Mouse (Mus musculus) liver, embryonic 15.5 days (tissue): Measurements from ENCODE around the gene Ttc8. TPM values are rescaled to one million over a fixed set of nuclear protein-coding genes. Genes with fewer than 3 reads are reported as not detected.

Experiments used
- ATAC-seq: fragments of 200-750 bp; cut with Nextera tagmentation; 2 replicates; pipeline ENCODE4 v1.8.0; 2017; ENCODE audit warnings: moderate number of reproducible peaks, mild to moderate bottlenecking, moderate library complexity; ENCODE audit not compliant: insufficient read depth
- H3K27ac ChIP-seq: fragments of 300-500 bp; sonication (generic); replicated peaks from 2 replicates; pipeline ENCODE4 v1.5.1; 2015; ENCODE audit warnings: mild to moderate bottlenecking, inconsistent platforms
- H3K27me3 ChIP-seq: fragments of 300-500 bp; sonication (generic); 2 replicates; pipeline ENCODE4 v1.6.1; 2015; ENCODE audit warnings: mild to moderate bottlenecking, inconsistent platforms
- H3K36me3 ChIP-seq: fragments of 300-500 bp; sonication (generic); replicated peaks from 2 replicates; pipeline ENCODE4 v1.6.1; 2015; ENCODE audit warnings: moderate library complexity, mild to moderate bottlenecking, inconsistent platforms
- H3K4me1 ChIP-seq: fragments of 300-500 bp; sonication (generic); replicated peaks from 2 replicates; pipeline ENCODE4 v1.6.1; 2015; ENCODE audit warnings: inconsistent platforms
- H3K4me2 ChIP-seq: fragments of 300-500 bp; sonication (generic); 2 replicates; pipeline ENCODE4 v1.6.1; 2015; ENCODE audit warnings: moderate library complexity, mild to moderate bottlenecking, inconsistent platforms
- H3K4me3 ChIP-seq: fragments of 300-500 bp; sonication (generic); replicated peaks from 2 replicates; pipeline ENCODE4 v1.5.1; 2015; ENCODE audit warnings: mild to moderate bottlenecking, inconsistent platforms
- H3K9ac ChIP-seq: fragments of 300-500 bp; sonication (generic); 2 replicates; pipeline ENCODE4 v1.6.1; 2015; ENCODE audit warnings: moderate library complexity, mild to moderate bottlenecking, inconsistent platforms
- H3K9me3 ChIP-seq: fragments of 300-500 bp; sonication (generic); replicated peaks from 2 replicates; pipeline ENCODE4 v1.6.1; 2016; ENCODE audit warnings: inconsistent platforms
- WGBS: fragments of 180-500 bp; shearing (Covaris S2); methylation state at CpG from one replicate; pipeline ENCODE4 v1.1.7; 2015; ENCODE audit warnings: mixed read lengths; ENCODE audit not compliant: insufficient replicate concordance; 5-methylcytosine and 5-hydroxymethylcytosine counted together
- polyA plus RNA-seq: library from polyadenylated mRNA; unstranded; fragments of >200 nt; fragmentation: Nextera tagmentation; extraction: Ambion mirVana; gene quantifications from 2 replicates; pipeline ENCODE4 v1.2.1, GENCODE M21; 2015

Ttc8 gene
- 2.4 and 2.8 TPM in 2 replicates for polyA plus RNA-seq

GRCm38 (mm10) chr12:98920194-98920991, at the start of gene Ttc8:
Gene Ttc8, plus strand, starts transcription at chr12:98920574.
- Histone ChIP-seq H3K4me2 (peak within 1 kb of the TSS; percentile 69), H3K9me3 (no peaks in the 10 kb centered on the region), H3K27ac (no peak within 1 kb of the TSS), H3K9ac (peak within 1 kb of the TSS; percentile 31; the same call in 1 of the 2 replicates), H3K4me3 (peak within 1 kb of the TSS; percentile 56), H3K36me3 (no peaks in the 10 kb centered on the region), H3K4me1 (peaks cover 3% of the 10 kb centered on the region; the same call in 1 of the 2 replicates), H3K27me3 (peaks cover 30% of the 10 kb centered on the region)
- peak; percentile 87 for ATAC-seq
- WGBS, result 2% methylated on average over 35 of the region's 35 CpGs

DNA sequence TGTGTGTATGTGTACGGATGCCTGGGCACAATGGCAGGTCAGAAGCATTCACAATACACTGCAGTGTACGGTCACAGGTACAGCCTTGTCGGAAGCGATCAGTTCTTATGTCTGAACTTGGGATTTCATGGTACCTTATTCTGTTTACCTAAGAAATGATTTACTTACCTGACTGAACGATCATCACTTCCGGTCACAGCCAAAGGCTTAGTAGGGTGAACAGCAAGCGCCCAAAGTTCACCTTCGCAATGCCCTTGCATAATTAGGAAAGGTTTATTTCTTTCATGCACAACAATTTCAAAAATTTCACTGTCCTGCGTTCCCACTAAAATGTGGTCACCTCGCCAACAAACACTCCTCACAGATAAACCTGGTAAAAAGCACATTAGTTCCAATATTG, 47.5 kb upstream of the Ttc8 start:
- Histone ChIP-seq H3K4me3 (no peak overlapping the region), H3K27me3 (no peaks in the 10 kb centered on the region), H3K9ac (no peak overlapping the region), H3K4me1 (no peaks in the 10 kb centered on the region), H3K4me2 (no peak overlapping the region), H3K9me3 (no peaks in the 10 kb centered on the region), H3K36me3 (no peaks in the 10 kb centered on the region), H3K27ac (no peak overlapping the region)
- ATAC-seq, result no peak
- 77% methylated on average over 10 of the region's 10 CpGs for WGBS

DNA sequence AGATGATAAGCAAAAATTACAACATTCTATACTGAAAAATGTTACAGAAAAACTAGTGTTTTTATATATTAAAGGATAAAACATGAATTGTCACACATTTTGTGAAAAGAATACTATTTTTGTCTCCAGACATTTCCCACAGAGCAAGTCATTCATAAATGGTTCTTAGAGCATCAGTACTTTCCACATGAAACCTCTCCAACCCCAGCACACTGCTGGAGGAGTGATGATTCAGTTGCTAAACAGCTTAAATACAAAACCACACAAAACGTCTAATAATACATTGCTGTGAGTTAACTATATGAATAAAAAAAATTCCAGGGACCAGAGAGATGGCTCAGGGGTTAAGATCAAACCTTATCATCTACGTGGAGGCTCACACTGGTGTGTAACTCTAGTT, 45.2 kb upstream of the Ttc8 start:
- H3K4me3 ChIP-seq, result no peak overlapping the region
- 47% methylated on average over 2 of the region's 2 CpGs for WGBS
- H3K9me3 ChIP-seq, result no peaks in the 10 kb centered on the region
- H3K27ac ChIP-seq, result no peak overlapping the region
- no peaks in the 10 kb centered on the region for H3K36me3 ChIP-seq
- H3K4me2 ChIP-seq, result no peak overlapping the region
- no peak overlapping the region for H3K9ac ChIP-seq
- H3K4me1 ChIP-seq, result no peaks in the 10 kb centered on the region
- ATAC-seq, result no peak
- H3K27me3 ChIP-seq, result no peaks in the 10 kb centered on the region

- no peak for ATAC-seq
- 63% methylated on average over 1 of the region's 1 CpGs for whole genome bisulfite sequencing
These were observed 41.7 kb upstream of the Ttc8 start for GRCm38 (mm10) chr12:98878693-98879092.

DNA sequence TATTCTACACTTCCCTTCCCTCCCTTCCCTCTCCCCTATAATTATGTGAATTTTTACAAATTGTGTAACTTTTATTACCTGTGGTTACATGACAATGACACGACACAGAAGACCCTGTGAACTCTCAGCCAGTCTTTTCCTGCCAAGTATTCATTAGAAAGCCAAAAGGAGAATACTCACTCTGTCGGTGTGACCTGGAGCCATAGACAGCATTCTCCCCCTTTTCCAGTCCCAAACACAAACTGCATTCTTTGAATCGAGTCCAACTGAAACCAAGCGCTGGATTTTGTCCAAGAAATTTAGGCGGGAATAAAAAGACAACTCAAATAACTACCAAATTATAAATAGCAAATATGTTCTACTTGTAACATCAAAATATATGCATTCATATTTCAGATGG, 38.6 kb upstream of the Ttc8 start:
- Histone ChIP-seq H3K4me1 (no peaks in the 10 kb centered on the region), H3K9ac (no peak overlapping the region), H3K4me2 (no peak overlapping the region), H3K36me3 (no peaks in the 10 kb centered on the region), H3K27me3 (no peaks in the 10 kb centered on the region), H3K4me3 (no peak overlapping the region), H3K27ac (no peak overlapping the region), H3K9me3 (no peaks in the 10 kb centered on the region)
- no peak for ATAC-seq
- WGBS, result 62% methylated on average over 5 of the region's 5 CpGs

More at GRCm38 (mm10) chr12:98878693-98879092, 41.7 kb upstream of the Ttc8 start:
- Histone ChIP-seq H3K9ac (no peak overlapping the region), H3K4me1 (no peaks in the 10 kb centered on the region), H3K27me3 (no peaks in the 10 kb centered on the region), H3K9me3 (no peaks in the 10 kb centered on the region), H3K4me3 (no peak overlapping the region), H3K4me2 (no peak overlapping the region), H3K36me3 (no peaks in the 10 kb centered on the region), H3K27ac (no peak overlapping the region)

GRCm38 (mm10) chr12:98884515-98884914, 35.9 kb upstream of the Ttc8 start:
- 0% methylated on average over 1 of the region's 1 CpGs for WGBS
- no peak overlapping the region for H3K27ac ChIP-seq
- H3K4me1 ChIP-seq, result no peaks in the 10 kb centered on the region
- no peak for ATAC-seq
- no peaks in the 10 kb centered on the region for H3K9me3 ChIP-seq
- no peak overlapping the region for H3K4me2 ChIP-seq
- no peak overlapping the region for H3K4me3 ChIP-seq
- H3K27me3 ChIP-seq, result no peaks in the 10 kb centered on the region
- H3K36me3 ChIP-seq, result no peaks in the 10 kb centered on the region
- H3K9ac ChIP-seq, result no peak overlapping the region

- no peak for ATAC-seq
- Histone ChIP-seq H3K4me3 (no peak overlapping the region), H3K36me3 (no peaks in the 10 kb centered on the region), H3K9me3 (no peaks in the 10 kb centered on the region), H3K9ac (no peak overlapping the region), H3K27ac (no peak overlapping the region), H3K4me2 (no peak overlapping the region), H3K4me1 (peaks cover 9% of the 10 kb centered on the region; the same call in 1 of the 2 replicates), H3K27me3 (peaks cover 27% of the 10 kb centered on the region)
- WGBS, result 37% methylated on average over 1 of the region's 1 CpGs
These were observed 23.6 kb upstream of the Ttc8 start for GRCm38 (mm10) chr12:98896761-98897160.

GRCm38 (mm10) chr12:98899676-98900075, 20.7 kb upstream of the Ttc8 start:
- WGBS, result 70% methylated on average over 6 of the region's 6 CpGs
- H3K27ac ChIP-seq, result no peak overlapping the region
- H3K4me2 ChIP-seq, result no peak overlapping the region
- ATAC-seq, result no peak
- no peaks in the 10 kb centered on the region for H3K9me3 ChIP-seq
- H3K27me3 ChIP-seq, result peaks cover 27% of the 10 kb centered on the region
- no peaks in the 10 kb centered on the region for H3K36me3 ChIP-seq
- H3K4me3 ChIP-seq, result no peak overlapping the region
- H3K4me1 ChIP-seq, result peaks cover 9% of the 10 kb centered on the region; the same call in 1 of the 2 replicates
- H3K9ac ChIP-seq, result no peak overlapping the region

DNA sequence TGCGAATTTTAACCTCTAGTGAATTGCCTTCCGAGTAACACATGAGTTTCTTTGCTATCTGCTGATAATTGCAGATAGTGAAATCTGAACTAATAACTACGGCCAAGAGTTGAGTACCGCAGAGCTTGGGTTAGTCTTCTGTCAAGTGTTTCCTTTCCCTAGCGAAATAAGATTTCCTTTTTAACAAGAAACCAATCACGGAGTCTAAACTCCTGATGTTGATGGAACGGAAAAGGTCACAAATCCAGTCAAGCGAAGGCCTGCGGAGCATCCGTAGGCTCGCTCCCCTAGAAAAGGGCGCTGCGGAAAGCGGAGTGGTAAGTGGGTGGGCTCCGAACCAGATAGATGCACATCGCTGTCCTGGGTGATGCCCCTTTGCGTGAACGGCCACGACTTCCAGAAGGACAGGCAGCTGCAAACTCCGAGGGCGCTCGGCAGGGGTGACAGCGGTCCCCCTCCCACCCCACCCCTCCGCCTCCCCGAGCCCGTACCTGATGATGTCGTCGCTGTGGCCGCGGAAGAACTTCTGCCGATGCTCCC, 20.0 kb upstream of the Ttc8 start:
- Histone ChIP-seq H3K4me3 (peak overlapping the region; percentile 66), H3K36me3 (no peaks in the 10 kb centered on the region), H3K27me3 (peaks cover 27% of the 10 kb centered on the region), H3K9me3 (no peaks in the 10 kb centered on the region), H3K27ac (no peak overlapping the region), H3K4me1 (peaks cover 9% of the 10 kb centered on the region; the same call in 1 of the 2 replicates), H3K4me2 (peak overlapping the region; percentile 94), H3K9ac (no peak overlapping the region)
- ATAC-seq, result no peak
- 2% methylated on average over 31 of the region's 31 CpGs for WGBS

GRCm38 (mm10) chr12:98900881-98901801, 19.2 kb upstream of the Ttc8 start, which contains the start of gene Eml5:
Gene Eml5, minus strand, starts transcription at chr12:98901484.
- peak within 1 kb of the TSS; percentile 94 for H3K4me2 ChIP-seq
- no peaks in the 10 kb centered on the region for H3K36me3 ChIP-seq
- peaks cover 9% of the 10 kb centered on the region; the same call in 1 of the 2 replicates for H3K4me1 ChIP-seq
- under 1% methylated on average over 95 of the region's 101 CpGs for WGBS
- H3K9ac ChIP-seq, result peak within 1 kb of the TSS; percentile 46; the same call in 1 of the 2 replicates
- H3K9me3 ChIP-seq, result no peaks in the 10 kb centered on the region
- peak within 1 kb of the TSS; percentile 66 for H3K4me3 ChIP-seq
- no peak within 1 kb of the TSS for H3K27ac ChIP-seq
- peaks cover 27% of the 10 kb centered on the region for H3K27me3 ChIP-seq
- peak; percentile 95 for ATAC-seq
